Comparison of ENCODE assay signal across 11 mouse cellular contexts in the genomic region with DNA sequence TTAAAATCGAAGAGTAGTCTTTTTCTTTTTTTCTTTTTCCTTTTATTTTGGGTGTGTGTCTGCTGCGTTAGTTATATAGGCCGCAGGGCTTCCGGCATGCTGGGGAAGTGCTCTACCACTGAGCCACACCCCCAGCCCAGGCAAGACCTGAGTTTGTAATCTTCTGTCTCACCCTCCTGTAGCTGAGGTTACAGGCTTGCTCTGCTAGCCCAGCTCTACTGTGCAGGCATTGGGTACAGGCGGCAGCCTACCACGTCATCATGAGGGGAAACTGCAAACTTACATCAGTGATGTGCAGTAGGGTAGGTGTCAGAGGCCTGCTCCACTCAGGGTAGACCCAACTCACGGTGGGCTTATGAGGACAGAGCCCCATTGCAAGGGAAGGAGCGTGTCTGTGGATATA. TPM values are rescaled to one million over a fixed set of nuclear protein-coding genes. Genes with fewer than 3 reads are reported as not detected.
DNase-seq lines count a peak whose midpoint lies in the region; ATAC-seq and TF ChIP-seq lines count a peak whose summit lies in the region.
"Had no signal": no experiment of that assay in that cellular context is flagged by ENCODE, and none has a peak within 500 bp of the region (broad histone marks: within the 10 kb centered on the region; RNA-seq: fewer than 3 reads in every experiment).

No protein-coding gene starts in this region.

- no peak for ATAC-seq in limb, embryonic 15.5 days (ENCODE audit: insufficient number of reproducible peaks, low FRiP score, low TSS enrichment, low read depth)
- peak; percentile 82 for ATAC-seq in megakaryocyte progenitor cell, adult 5-6 weeks (replicated peaks; ENCODE audit: poor library complexity)
- no peak for ATAC-seq in hindbrain, embryonic 14.5 days (ENCODE audit: low FRiP score)
- no peak for ATAC-seq in hindbrain, embryonic 13.5 days (ENCODE audit: low FRiP score)

- no peak overlapping the region for H3K9ac ChIP-seq in limb, embryonic 15.5 days
- no peak overlapping the region for H3K9ac ChIP-seq in hindbrain, embryonic 14.5 days
- H3K9ac ChIP-seq in hindbrain, embryonic 13.5 days: no peak overlapping the region
- H3K9ac ChIP-seq: midbrain, embryonic 12.5 days had no signal

- H3K27me3 ChIP-seq in limb, embryonic 15.5 days: no peaks in the 10 kb centered on the region
- H3K27me3 ChIP-seq in limb, embryonic 10.5 days (ENCODE audit: low read depth, poor library complexity, severe bottlenecking): no peaks in the 10 kb centered on the region
- no peaks in the 10 kb centered on the region for H3K27me3 ChIP-seq in thymus, adult 2 months (ENCODE audit: control insufficient read depth, insufficient read depth, low read length)
- no peaks in the 10 kb centered on the region for H3K27me3 ChIP-seq in hindbrain, embryonic 14.5 days (ENCODE audit: control insufficient read depth, insufficient read depth, low read length)
- H3K27me3 ChIP-seq in hindbrain, embryonic 13.5 days: no peaks in the 10 kb centered on the region
- H3K27me3 ChIP-seq: embryonic facial prominence, embryonic 12.5 days; midbrain, embryonic 12.5 days had no signal

- no peak for TF ChIP-seq POLR2A in bone marrow macrophage, adult 2 months (IDR thresholded peaks at IDR 0.05; ENCODE audit: borderline replicate concordance, low read depth, low read length)
- TF ChIP-seq POLR2A in thymus, adult 2 months (IDR thresholded peaks at IDR 0.05; ENCODE audit: control insufficient read depth, extremely low read depth, insufficient read depth, low read length, poor library complexity): peak; percentile 79

- H3K36me3 ChIP-seq in limb, embryonic 15.5 days: peaks cover 59% of the 10 kb centered on the region
- peaks cover 46% of the 10 kb centered on the region for H3K36me3 ChIP-seq in limb, embryonic 10.5 days
- H3K36me3 ChIP-seq in thymus, adult 2 months (ENCODE audit: control insufficient read depth, insufficient read depth, low read length): no peaks in the 10 kb centered on the region
- H3K36me3 ChIP-seq in hindbrain, embryonic 14.5 days (replicated peaks; ENCODE audit: control insufficient read depth, insufficient read depth): peaks cover 39% of the 10 kb centered on the region
- H3K36me3 ChIP-seq in hindbrain, embryonic 13.5 days: peaks cover 62% of the 10 kb centered on the region

- no peak for TF ChIP-seq CTCF in bone marrow macrophage, adult 2 months (IDR thresholded peaks at IDR 0.05; ENCODE audit: low read depth, low read length)
- TF ChIP-seq CTCF in thymus, adult 2 months (IDR thresholded peaks at IDR 0.05; ENCODE audit: borderline replicate concordance, control insufficient read depth, extremely low read depth, insufficient read depth, low read length, poor library complexity): no peak; the same call in 1 of the 2 replicates

- H3K4me1 ChIP-seq in limb, embryonic 15.5 days: peaks cover 7% of the 10 kb centered on the region
- H3K4me1 ChIP-seq in limb, embryonic 10.5 days: peaks cover 9% of the 10 kb centered on the region
- peaks cover 19% of the 10 kb centered on the region for H3K4me1 ChIP-seq in bone marrow macrophage, adult 2 months (ENCODE audit: control insufficient read depth, insufficient read depth, low read length)
- H3K4me1 ChIP-seq in thymus, adult 2 months (replicated peaks; ENCODE audit: control insufficient read depth, insufficient read depth, low read length): peaks cover 52% of the 10 kb centered on the region
- no peaks in the 10 kb centered on the region for H3K4me1 ChIP-seq in hindbrain, embryonic 14.5 days (replicated peaks; ENCODE audit: control insufficient read depth, insufficient read depth, low read length)
- peaks cover 4% of the 10 kb centered on the region for H3K4me1 ChIP-seq in hindbrain, embryonic 13.5 days (replicated peaks)

- H3K4me2 ChIP-seq in limb, embryonic 15.5 days: no peak overlapping the region
- H3K4me2 ChIP-seq in hindbrain, embryonic 14.5 days (replicated peaks): no peak overlapping the region
- no peak overlapping the region for H3K4me2 ChIP-seq in hindbrain, embryonic 13.5 days
- H3K4me2 ChIP-seq: embryonic facial prominence, embryonic 12.5 days; midbrain, embryonic 12.5 days had no signal

- H3K9me3 ChIP-seq in limb, embryonic 15.5 days: no peaks in the 10 kb centered on the region
- no peaks in the 10 kb centered on the region for H3K9me3 ChIP-seq in limb, embryonic 10.5 days (replicated peaks)
- no peaks in the 10 kb centered on the region for H3K9me3 ChIP-seq in hindbrain, embryonic 14.5 days (ENCODE audit: control insufficient read depth, low read length)
- no peaks in the 10 kb centered on the region for H3K9me3 ChIP-seq in hindbrain, embryonic 13.5 days
- H3K9me3 ChIP-seq: embryonic facial prominence, embryonic 12.5 days; midbrain, embryonic 12.5 days had no signal

- H3K4me3 ChIP-seq in limb, embryonic 15.5 days: no peak overlapping the region
- no peak overlapping the region for H3K4me3 ChIP-seq in limb, embryonic 10.5 days
- H3K4me3 ChIP-seq in bone marrow macrophage, adult 2 months (ENCODE audit: insufficient read depth, low read length): no peak overlapping the region
- no peak overlapping the region; the same call in 1 of the 2 replicates for H3K4me3 ChIP-seq in thymus, adult 2 months (ENCODE audit: control insufficient read depth, insufficient read depth, low read length)
- H3K4me3 ChIP-seq in hindbrain, embryonic 14.5 days (replicated peaks; ENCODE audit: low read length): no peak overlapping the region
- H3K4me3 ChIP-seq in hindbrain, embryonic 13.5 days: no peak overlapping the region
- H3K4me3 ChIP-seq: embryonic facial prominence, embryonic 12.5 days; midbrain, embryonic 12.5 days had no signal

- WGBS in limb, embryonic 15.5 days: 82% methylated on average over 8 of the region's 8 CpGs
- 92% methylated on average over 8 of the region's 8 CpGs for WGBS in limb, embryonic 10.5 days
- 12% methylated on average over 8 of the region's 8 CpGs for WGBS in thymus, adult 2 months
- WGBS in hindbrain, embryonic 14.5 days: 90% methylated on average over 8 of the region's 8 CpGs
- WGBS in hindbrain, embryonic 13.5 days: 92% methylated on average over 8 of the region's 8 CpGs

- peak overlapping the region; percentile 73; the same call in 1 of the 2 replicates for H3K27ac ChIP-seq in limb, embryonic 15.5 days
- no peak overlapping the region for H3K27ac ChIP-seq in limb, embryonic 10.5 days
- peak overlapping the region; percentile 89 for H3K27ac ChIP-seq in bone marrow macrophage, adult 2 months (ENCODE audit: insufficient read depth, low read depth, low read length)
- H3K27ac ChIP-seq in thymus, adult 2 months (ENCODE audit: control insufficient read depth, insufficient read depth, low read length): peak overlapping the region; percentile 96
- H3K27ac ChIP-seq in hindbrain, embryonic 14.5 days: no peak overlapping the region
- no peak overlapping the region for H3K27ac ChIP-seq in hindbrain, embryonic 13.5 days
- H3K27ac ChIP-seq: embryonic facial prominence, embryonic 12.5 days; midbrain, embryonic 12.5 days had no signal

- no peak for DNase-seq in limb, embryonic 10.5 days (ENCODE audit: low spot score)
- peak; percentile 84 for DNase-seq in thymus, adult 2 months
- no peak for DNase-seq in hindbrain, embryonic 14.5 days (ENCODE audit: low spot score)
- DNase-seq: kidney, adult 8-10 months had no signal

RNA-seq across cellular contexts. Expression of gene Rinl, which starts 7.5 kb away (rescaled TPM):
- 4.7 and 5.6 TPM in 2 replicates for polyA plus RNA-seq in limb, embryonic 15.5 days (2015; fragmentation: Nextera tagmentation; extraction: Ambion mirVana)
- polyA plus RNA-seq in limb, embryonic 10.5 days (2016; fragmentation: Nextera tagmentation; extraction: Ambion mirVana): 2.7 and 3.0 TPM in 2 replicates
- polyA plus RNA-seq in bone marrow macrophage, adult 2 months (2012; ENCODE audit: insufficient read depth, insufficient read length, missing spikeins): 33.3 and 36.4 TPM in 2 replicates
- total RNA-seq in megakaryocyte progenitor cell, adult 5-6 weeks (2015): 47.6 and 48.3 TPM in 2 replicates
- 53.9 and 56.3 TPM in 2 replicates for total RNA-seq in megakaryocyte progenitor cell, adult 5-6 weeks (2017)
- 91.9 and 93.7 TPM in 2 replicates for polyA plus RNA-seq in thymus, adult 2 months (2012; rRNA removed)
- 1.4 and 2.7 TPM in 2 replicates for polyA plus RNA-seq in hindbrain, embryonic 14.5 days (2014; fragmentation: Nextera tagmentation; extraction: Ambion mirVana)
- polyA plus RNA-seq in hindbrain, embryonic 13.5 days (2015; fragmentation: Nextera tagmentation; extraction: Ambion mirVana): 2.7 and 2.8 TPM in 2 replicates

RNA-seq across cellular contexts. Expression of gene Nfkbib, which starts 13.9 kb away (rescaled TPM):
- 41.5 and 49.2 TPM in 2 replicates for polyA plus RNA-seq in limb, embryonic 15.5 days (2015; fragmentation: Nextera tagmentation; extraction: Ambion mirVana)
- polyA plus RNA-seq in limb, embryonic 10.5 days (2016; fragmentation: Nextera tagmentation; extraction: Ambion mirVana): 50.5 and 63.1 TPM in 2 replicates
- 32.1 and 33.4 TPM in 2 replicates for polyA plus RNA-seq in bone marrow macrophage, adult 2 months (2012; ENCODE audit: insufficient read depth, insufficient read length, missing spikeins)
- 14.7 and 18.4 TPM in 2 replicates for total RNA-seq in megakaryocyte progenitor cell, adult 5-6 weeks (2015)
- 12.3 and 15.7 TPM in 2 replicates for total RNA-seq in megakaryocyte progenitor cell, adult 5-6 weeks (2017)
- polyA plus RNA-seq in thymus, adult 2 months (2012; rRNA removed): 75.5 and 78.8 TPM in 2 replicates
- polyA plus RNA-seq in hindbrain, embryonic 14.5 days (2014; fragmentation: Nextera tagmentation; extraction: Ambion mirVana): 62.9 and 68.8 TPM in 2 replicates
- 58.6 and 59.5 TPM in 2 replicates for polyA plus RNA-seq in hindbrain, embryonic 13.5 days (2015; fragmentation: Nextera tagmentation; extraction: Ambion mirVana)

RNA-seq across cellular contexts. Expression of gene Sirt2, which starts 14.7 kb away (rescaled TPM):
- polyA plus RNA-seq in limb, embryonic 15.5 days (2015; fragmentation: Nextera tagmentation; extraction: Ambion mirVana): 79.8 and 96.9 TPM in 2 replicates
- polyA plus RNA-seq in limb, embryonic 10.5 days (2016; fragmentation: Nextera tagmentation; extraction: Ambion mirVana): 59.8 and 74.5 TPM in 2 replicates
- polyA plus RNA-seq in bone marrow macrophage, adult 2 months (2012; ENCODE audit: insufficient read depth, insufficient read length, missing spikeins): 190 and 192 TPM in 2 replicates
- total RNA-seq in megakaryocyte progenitor cell, adult 5-6 weeks (2015): 41.4 and 47.5 TPM in 2 replicates
- total RNA-seq in megakaryocyte progenitor cell, adult 5-6 weeks (2017): 19.2 and 21.1 TPM in 2 replicates
- polyA plus RNA-seq in thymus, adult 2 months (2012; rRNA removed): 101 and 104 TPM in 2 replicates
- 106 and 113 TPM in 2 replicates for polyA plus RNA-seq in hindbrain, embryonic 14.5 days (2014; fragmentation: Nextera tagmentation; extraction: Ambion mirVana)
- polyA plus RNA-seq in hindbrain, embryonic 13.5 days (2015; fragmentation: Nextera tagmentation; extraction: Ambion mirVana): 105 and 111 TPM in 2 replicates

RNA-seq across cellular contexts. Expression of gene Ccer2, which starts 25.3 kb away (rescaled TPM):
- polyA plus RNA-seq in limb, embryonic 15.5 days (2015; fragmentation: Nextera tagmentation; extraction: Ambion mirVana): 0.82 and 1.9 TPM in 2 replicates
- polyA plus RNA-seq in limb, embryonic 10.5 days (2016; fragmentation: Nextera tagmentation; extraction: Ambion mirVana): not detected in 2 replicates
- polyA plus RNA-seq in bone marrow macrophage, adult 2 months (2012; ENCODE audit: insufficient read depth, insufficient read length, missing spikeins): not detected in 2 replicates
- not detected in 2 replicates for total RNA-seq in megakaryocyte progenitor cell, adult 5-6 weeks (2015)
- not detected in 2 replicates for total RNA-seq in megakaryocyte progenitor cell, adult 5-6 weeks (2017)
- polyA plus RNA-seq in thymus, adult 2 months (2012; rRNA removed): 0.16 and 0.24 TPM in 2 replicates
- 0.33 and 0.65 TPM in 2 replicates for polyA plus RNA-seq in hindbrain, embryonic 14.5 days (2014; fragmentation: Nextera tagmentation; extraction: Ambion mirVana)
- 3.1 and 3.6 TPM in 2 replicates for polyA plus RNA-seq in hindbrain, embryonic 13.5 days (2015; fragmentation: Nextera tagmentation; extraction: Ambion mirVana)
- total RNA-seq: gastrocnemius, adult 18-20 months had no signal
- polyA plus RNA-seq: midbrain, embryonic 12.5 days had no signal

RNA-seq across cellular contexts. Expression of gene Hnrnpl, which starts 27.1 kb away (rescaled TPM):
- polyA plus RNA-seq in limb, embryonic 15.5 days (2015; fragmentation: Nextera tagmentation; extraction: Ambion mirVana): 201 and 221 TPM in 2 replicates
- polyA plus RNA-seq in limb, embryonic 10.5 days (2016; fragmentation: Nextera tagmentation; extraction: Ambion mirVana): 335 and 336 TPM in 2 replicates
- polyA plus RNA-seq in bone marrow macrophage, adult 2 months (2012; ENCODE audit: insufficient read depth, insufficient read length, missing spikeins): 252 and 256 TPM in 2 replicates
- total RNA-seq in megakaryocyte progenitor cell, adult 5-6 weeks (2015): 419 and 433 TPM in 2 replicates
- total RNA-seq in megakaryocyte progenitor cell, adult 5-6 weeks (2017): 342 and 343 TPM in 2 replicates
- polyA plus RNA-seq in thymus, adult 2 months (2012; rRNA removed): 562 and 568 TPM in 2 replicates
- polyA plus RNA-seq in hindbrain, embryonic 14.5 days (2014; fragmentation: Nextera tagmentation; extraction: Ambion mirVana): 142 and 150 TPM in 2 replicates
- 200 and 202 TPM in 2 replicates for polyA plus RNA-seq in hindbrain, embryonic 13.5 days (2015; fragmentation: Nextera tagmentation; extraction: Ambion mirVana)

Comparison
In these comparisons a context has a peak if more than half of its experiments do, and no peak if none do; other contexts are left out.
1. H3K27ac ChIP-seq: peak in limb, embryonic 15.5 days (single experiment), bone marrow macrophage, adult 2 months (single experiment) and thymus, adult 2 months (single experiment); none in limb, embryonic 10.5 days (single experiment), hindbrain, embryonic 14.5 days (single experiment) and hindbrain, embryonic 13.5 days (single experiment).